Mouse (Mus musculus): ENCODE measurements around the gene Elmod2. TPM values are rescaled to one million over a fixed set of nuclear protein-coding genes. Genes with fewer than 3 reads are reported as not detected.

The Elmod2 gene
- total RNA-seq, 1 experiment from 2014 or later: 18.6 TPM

DNA sequence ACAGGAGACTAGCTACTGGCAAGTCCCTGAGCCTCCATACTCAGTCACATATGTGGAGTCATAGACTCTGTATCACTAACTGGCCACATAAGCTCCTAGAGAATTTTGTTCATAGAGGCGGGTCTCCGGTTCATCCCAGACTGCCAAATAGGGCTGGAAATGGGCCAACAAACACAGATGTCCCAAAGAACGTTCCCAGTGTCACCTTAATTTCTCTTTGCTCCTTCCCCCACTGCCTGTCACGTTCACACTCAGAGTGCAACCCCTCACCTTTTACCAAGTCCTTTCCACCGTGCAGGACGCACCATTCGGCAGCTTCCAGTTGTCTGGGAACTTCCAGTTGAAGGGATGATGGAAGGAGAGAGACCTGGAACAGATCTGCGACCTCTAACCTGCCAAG is 46.9 kb downstream of the Elmod2 start:
- no peak for ATAC-seq (replicated peaks; ENCODE audit: low read depth, poor library complexity, severe bottlenecking)

GRCm38 (mm10) chr8:83278431-83278830 is 53.9 kb downstream of the Elmod2 start:
- no peak for ATAC-seq (replicated peaks; ENCODE audit: low read depth, poor library complexity, severe bottlenecking)

DNA sequence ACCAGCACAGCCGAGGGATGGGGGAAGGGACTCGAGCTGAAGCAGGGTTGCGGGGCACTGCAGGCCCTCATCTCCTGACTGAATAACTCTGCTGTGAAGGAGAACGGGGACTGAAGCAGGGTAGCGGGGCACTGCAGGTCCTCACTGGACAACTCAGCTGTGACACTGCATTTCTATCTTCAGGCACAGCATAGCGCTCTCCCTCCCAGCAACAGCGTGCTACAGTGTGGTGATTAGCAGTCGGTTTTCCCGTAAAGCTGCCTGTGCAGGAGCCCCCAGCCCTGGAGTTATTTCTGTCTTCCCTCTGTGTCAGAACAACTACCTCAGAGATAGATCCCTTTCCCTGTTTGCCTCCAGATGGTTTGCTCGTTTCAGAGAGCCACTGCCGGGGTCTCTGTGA is 57.8 kb downstream of the Elmod2 start:
- peak; percentile 58; the same call in 1 of the 2 replicates for ATAC-seq (replicated peaks; ENCODE audit: low read depth, poor library complexity, severe bottlenecking)

GRCm38 (mm10) chr8:83272464-83272863 is 59.8 kb downstream of the Elmod2 start:
- no peak for ATAC-seq (replicated peaks; ENCODE audit: low read depth, poor library complexity, severe bottlenecking)

DNA sequence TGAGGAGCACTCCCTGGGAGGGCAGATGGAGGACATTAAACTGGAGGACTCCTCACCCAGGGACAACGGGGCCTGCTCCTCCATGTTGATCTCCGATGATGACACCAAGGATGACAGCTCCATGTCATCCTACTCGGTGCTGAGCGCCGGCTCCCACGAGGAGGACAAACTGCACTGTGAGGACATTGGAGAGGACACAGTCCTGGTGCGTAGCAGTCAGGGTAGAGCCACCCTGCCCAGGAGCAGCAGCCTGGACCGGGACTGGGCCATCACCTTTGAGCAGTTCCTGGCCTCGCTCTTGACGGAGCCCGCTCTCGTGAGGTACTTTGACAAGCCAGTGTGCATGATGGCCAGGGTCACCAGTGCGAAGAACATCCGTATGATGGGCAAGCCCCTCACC is 61.1 kb downstream of the Elmod2 start:
- no peak for ATAC-seq (replicated peaks; ENCODE audit: low read depth, poor library complexity, severe bottlenecking)

Other genes with a start within 250 kb of the Elmod2 start
- gene Tbc1d9, start 167.1 kb downstream of the Elmod2 start, total RNA-seq (2017): 2.3 and 7.2 TPM in 2 replicates
- not detected in 2 replicates for gene Gm10645, start 166.3 kb downstream of the Elmod2 start, total RNA-seq (2017)
- not detected in 2 replicates for gene Ucp1, start 42.1 kb downstream of the Elmod2 start, total RNA-seq (2017)
- not detected in 2 replicates for gene Mgat4d, start 16.0 kb upstream of the Elmod2 start, total RNA-seq (2017)
- 0.23 and 1.2 TPM in 2 replicates for gene Clgn, start 57.4 kb upstream of the Elmod2 start, total RNA-seq (2017)
- gene Scoc, start 125.9 kb upstream of the Elmod2 start, total RNA-seq (2017): 52.8 and 70.0 TPM in 2 replicates
- gene Olfr370, start 203.3 kb upstream of the Elmod2 start, total RNA-seq (2017): not detected in 2 replicates
- 169 and 208 TPM in 2 replicates for gene Ndufb7, start 234.2 kb upstream of the Elmod2 start, total RNA-seq (2017)

All from common myeloid progenitor, adult 5-6 weeks (primary cell).